Mouse (Mus musculus) kidney, postnatal 0 days (tissue): ENCODE data around the gene Hemgn. TPM values are rescaled to one million over a fixed set of nuclear protein-coding genes. Genes with fewer than 3 reads are reported as not detected.

ENCODE experiments used
- ATAC-seq: fragments of 200-750 bp; cut with Nextera tagmentation; replicated peaks from 2 replicates; pipeline ENCODE4 v1.8.0; 2017; ENCODE audit warnings: low read depth, moderate number of reproducible peaks, moderate TSS enrichment, moderate library complexity; ENCODE audit not compliant: low FRiP score
- DNase-seq: peaks from one replicate; pipeline ENCODE4 v3.0.0-alpha.2; 2016; ENCODE audit warnings: low spot score
- H3K27ac ChIP-seq: fragments of 300-500 bp; sonication (generic); 2 replicates; pipeline ENCODE4 v1.5.1; 2014; ENCODE audit warnings: mild to moderate bottlenecking
- H3K27me3 ChIP-seq: fragments of 300-500 bp; sonication (generic); 2 replicates; pipeline ENCODE4 v1.6.1; 2014; ENCODE audit warnings: low read length, mixed read lengths; ENCODE audit not compliant: insufficient read depth
- H3K36me3 ChIP-seq: fragments of 300-500 bp; sonication (generic); 2 replicates; pipeline ENCODE4 v1.6.1; 2014; ENCODE audit warnings: low read length, mixed read lengths; ENCODE audit not compliant: insufficient read depth
- H3K4me1 ChIP-seq: fragments of 300-500 bp; sonication (generic); replicated peaks from 2 replicates; pipeline ENCODE4 v1.6.1; 2014; ENCODE audit warnings: antibody characterized with exemption, low read length, mixed read lengths; ENCODE audit not compliant: insufficient read depth
- H3K4me2 ChIP-seq: fragments of 300-500 bp; sonication (generic); 2 replicates; pipeline ENCODE4 v1.6.1; 2014; ENCODE audit warnings: mild to moderate bottlenecking, low read length, moderate library complexity, mixed read lengths
- H3K4me3 ChIP-seq: fragments of 300-500 bp; sonication (generic); replicated peaks from 2 replicates; pipeline ENCODE4 v1.5.1; 2014; ENCODE audit warnings: low read depth, low read length
- H3K9ac ChIP-seq: fragments of 300-500 bp; sonication (generic); 2 replicates; pipeline ENCODE4 v1.6.1; 2014; ENCODE audit warnings: low read depth, low read length
- H3K9me3 ChIP-seq: fragments of 300-500 bp; sonication (generic); replicated peaks from 2 replicates; pipeline ENCODE4 v1.6.1; 2016; ENCODE audit warnings: low read length, inconsistent platforms, mixed read lengths
- CTCF ChIP-seq: IDR thresholded peaks from 2 replicates; pipeline ENCODE4 v1.5.1; 2016; ENCODE audit warnings: antibody characterized with exemption, low read depth, mild to moderate bottlenecking, moderate library complexity
- WGBS: fragments of 180-500 bp; shearing (Covaris S2); extraction: QIAGEN DNeasy Blood & Tissue Kit; methylation state at CpG from one replicate; pipeline ENCODE4 v1.1.7; 2014; 5-methylcytosine and 5-hydroxymethylcytosine counted together
- polyA plus RNA-seq: library from polyadenylated mRNA; unstranded; fragments of >200 nt; fragmentation: Nextera tagmentation; extraction: Ambion mirVana; gene quantifications from 2 replicates; pipeline ENCODE4 v1.2.1, GENCODE M21; 2015

Gene Hemgn
- polyA plus RNA-seq, 1 experiment from 2014 or later = 0.11 TPM

GRCm38 (mm10) chr4:46418851-46419250 is 5.5 kb upstream of the Hemgn start:
- Histone ChIP-seq H3K4me1 (no peaks in the 10 kb centered on the region), H3K27me3 (no peaks in the 10 kb centered on the region), H3K9ac (no peak overlapping the region), H3K36me3 (no peaks in the 10 kb centered on the region), H3K9me3 (no peaks in the 10 kb centered on the region), H3K27ac (no peak overlapping the region), H3K4me3 (no peak overlapping the region), H3K4me2 (no peak overlapping the region)
- ATAC-seq (no peak), DNase-seq (no peak)
- WGBS = 88% methylated on average over 9 of the region's 9 CpGs
- TF ChIP-seq CTCF = no peak

- 0 out of 2 replicates have a peak, but pooled peaks have one; percentile 54 for ATAC-seq
- no peak overlapping the region for H3K4me2 ChIP-seq
- TF ChIP-seq CTCF = peak; percentile 42; the same call in 1 of the 2 replicates
- DNase-seq = peak; percentile 11
- no peak overlapping the region for H3K4me3 ChIP-seq
- H3K9me3 ChIP-seq = no peaks in the 10 kb centered on the region
- H3K36me3 ChIP-seq = no peaks in the 10 kb centered on the region
- no peaks in the 10 kb centered on the region for H3K4me1 ChIP-seq
- no peak overlapping the region for H3K9ac ChIP-seq
- WGBS = 50% methylated on average over 3 of the region's 3 CpGs
- no peaks in the 10 kb centered on the region for H3K27me3 ChIP-seq
- no peak overlapping the region for H3K27ac ChIP-seq
Observed at GRCm38 (mm10) chr4:46417491-46417890, 4.2 kb upstream of the Hemgn start.

DNA sequence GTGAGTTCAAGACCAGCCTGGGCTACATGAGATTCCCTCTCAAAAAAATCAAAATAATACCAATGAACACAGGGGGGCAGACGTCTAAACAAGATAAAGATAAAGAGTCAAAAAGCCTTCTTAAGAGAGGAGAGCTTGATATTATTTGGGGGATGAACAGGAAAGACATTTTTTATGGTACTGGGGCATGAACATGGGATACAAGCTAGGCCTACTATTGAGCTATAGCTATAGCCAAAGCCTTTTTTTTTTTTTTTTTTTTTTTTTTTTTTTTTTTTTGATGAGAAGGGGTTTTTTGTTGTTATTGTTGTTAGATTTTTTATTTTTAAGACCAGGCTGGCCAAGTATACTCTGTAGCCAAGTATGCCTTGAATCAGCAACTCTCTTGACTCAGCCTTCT is 1.2 kb downstream of the Hemgn start:
- no peak overlapping the region for H3K4me3 ChIP-seq
- no peaks in the 10 kb centered on the region for H3K9me3 ChIP-seq
- H3K4me2 ChIP-seq = no peak overlapping the region
- no peak overlapping the region for H3K9ac ChIP-seq
- DNase-seq (no peak), ATAC-seq (no peak)
- TF ChIP-seq CTCF = no peak
- H3K27ac ChIP-seq = no peak overlapping the region
- H3K4me1 ChIP-seq = no peaks in the 10 kb centered on the region
- WGBS = 64% methylated on average over 1 of the region's 1 CpGs
- no peaks in the 10 kb centered on the region for H3K27me3 ChIP-seq
- no peaks in the 10 kb centered on the region for H3K36me3 ChIP-seq

GRCm38 (mm10) chr4:46411489-46411888 is 1.8 kb downstream of the Hemgn start:
- TF ChIP-seq CTCF = no peak
- H3K27ac ChIP-seq = no peak overlapping the region
- no peaks in the 10 kb centered on the region for H3K4me1 ChIP-seq
- ATAC-seq (no peak), DNase-seq (no peak)
- H3K27me3 ChIP-seq = no peaks in the 10 kb centered on the region
- H3K9ac ChIP-seq = no peak overlapping the region
- 83% methylated on average over 6 of the region's 6 CpGs for WGBS
- no peaks in the 10 kb centered on the region for H3K9me3 ChIP-seq
- no peaks in the 10 kb centered on the region for H3K36me3 ChIP-seq
- no peak overlapping the region for H3K4me2 ChIP-seq
- no peak overlapping the region for H3K4me3 ChIP-seq

GRCm38 (mm10) chr4:46410677-46411076 is 2.6 kb downstream of the Hemgn start:
- 93% methylated on average over 5 of the region's 5 CpGs for WGBS
- no peaks in the 10 kb centered on the region for H3K4me1 ChIP-seq
- no peak for TF ChIP-seq CTCF
- H3K9ac ChIP-seq = no peak overlapping the region
- H3K4me2 ChIP-seq = no peak overlapping the region
- no peak for DNase-seq
- no peaks in the 10 kb centered on the region for H3K36me3 ChIP-seq
- ATAC-seq = no peak
- no peak overlapping the region for H3K27ac ChIP-seq
- no peak overlapping the region for H3K4me3 ChIP-seq
- no peaks in the 10 kb centered on the region for H3K27me3 ChIP-seq
- H3K9me3 ChIP-seq = no peaks in the 10 kb centered on the region

- 87% methylated on average over 8 of the region's 8 CpGs for WGBS
- TF ChIP-seq CTCF = no peak
- Histone ChIP-seq H3K9ac (no peak overlapping the region), H3K36me3 (no peaks in the 10 kb centered on the region), H3K4me3 (no peak overlapping the region), H3K27ac (no peak overlapping the region), H3K27me3 (no peaks in the 10 kb centered on the region), H3K9me3 (no peaks in the 10 kb centered on the region), H3K4me1 (no peaks in the 10 kb centered on the region), H3K4me2 (no peak overlapping the region)
- DNase-seq = no peak
- ATAC-seq = no peak
Observed at GRCm38 (mm10) chr4:46406966-46407703, 6.2 kb downstream of the Hemgn start.
